Mouse (Mus musculus) olfactory bulb, adult 2 months (tissue): Measurements from ENCODE around the gene Smdt1.

Experiments
- CTCF ChIP-seq: fragments of 200-500 bp; IDR thresholded peaks from 2 replicates; pipeline ENCODE4 v1.5.1; 2012; ENCODE audit warnings: low read depth, mild to moderate bottlenecking, low read length, moderate library complexity; ENCODE audit not compliant: insufficient read depth
- POLR2A ChIP-seq: fragments of 200-500 bp; IDR thresholded peaks from 2 replicates; pipeline ENCODE4 v1.6.1; 2012; ENCODE audit warnings: mild to moderate bottlenecking, low read depth, low read length, moderate library complexity; ENCODE audit not compliant: insufficient read depth

- TF ChIP-seq CTCF: no peak
- TF ChIP-seq POLR2A: no peak
These were observed 10.2 kb downstream of the Smdt1 start for GRCm38 (mm10) chr15:82348999-82349341.
